Mouse (Mus musculus) embryonic facial prominence, embryonic 11.5 days (tissue): Measurements from ENCODE around the gene Mbtd1. TPM values are rescaled to one million over a fixed set of nuclear protein-coding genes. Genes with fewer than 3 reads are reported as not detected.

Experiments
- ATAC-seq: fragments of 200-750 bp; cut with Nextera tagmentation; replicated peaks from 2 replicates; pipeline ENCODE4 v1.8.0; 2017; ENCODE audit warnings: low read depth; ENCODE audit not compliant: insufficient number of reproducible peaks, low FRiP score, low TSS enrichment
- DNase-seq: peaks from one replicate; pipeline ENCODE4 v3.0.0-alpha.2; 2015; ENCODE audit warnings: low spot score
- H3K27ac ChIP-seq: fragments of 300-500 bp; sonication (generic); replicated peaks from 2 replicates; pipeline ENCODE4 v1.5.1; 2014; ENCODE audit warnings: mild to moderate bottlenecking, low read depth, low read length, control low read depth
- H3K27me3 ChIP-seq: fragments of 300-500 bp; sonication (generic); 2 replicates; pipeline ENCODE4 v1.6.1; 2014; ENCODE audit warnings: mild to moderate bottlenecking, low read length, moderate library complexity, mixed read lengths; ENCODE audit not compliant: control insufficient read depth, insufficient read depth
- H3K36me3 ChIP-seq: fragments of 300-500 bp; sonication (generic); replicated peaks from 2 replicates; pipeline ENCODE4 v1.6.1; 2014; ENCODE audit warnings: low read depth, mild to moderate bottlenecking, low read length, moderate library complexity, mixed read lengths; ENCODE audit not compliant: control insufficient read depth, insufficient read depth
- H3K4me1 ChIP-seq: fragments of 300-500 bp; sonication (generic); 2 replicates; pipeline ENCODE4 v1.6.1; 2014; ENCODE audit warnings: low read length, mixed read lengths; ENCODE audit not compliant: control insufficient read depth, insufficient read depth
- H3K4me2 ChIP-seq: fragments of 300-500 bp; sonication (generic); 2 replicates; pipeline ENCODE4 v1.6.1; 2014; ENCODE audit warnings: low read depth, mild to moderate bottlenecking, control low read depth, low read length, moderate library complexity
- H3K4me3 ChIP-seq: fragments of 300-500 bp; sonication (generic); 2 replicates; pipeline ENCODE4 v1.5.1; 2014; ENCODE audit warnings: low read depth, low read length, control low read depth
- H3K9ac ChIP-seq: fragments of 300-500 bp; sonication (generic); replicated peaks from 2 replicates; pipeline ENCODE4 v1.6.1; 2014; ENCODE audit warnings: mild to moderate bottlenecking, control low read depth, low read length
- H3K9me3 ChIP-seq: fragments of 300-500 bp; sonication (generic); replicated peaks from 2 replicates; pipeline ENCODE4 v1.6.1; 2016; ENCODE audit warnings: mild to moderate bottlenecking, low read length, inconsistent platforms, mixed read lengths; ENCODE audit not compliant: control insufficient read depth
- WGBS: fragments of 180-500 bp; shearing (Covaris S2); extraction: QIAGEN DNeasy Blood & Tissue Kit; methylation state at CpG from one replicate; pipeline ENCODE4 v1.1.7; 2014; 5-methylcytosine and 5-hydroxymethylcytosine counted together
- polyA plus RNA-seq: library from polyadenylated mRNA; unstranded; fragments of >200 nt; fragmentation: Nextera tagmentation; extraction: Ambion mirVana; gene quantifications from 2 replicates; pipeline ENCODE4 v1.2.1, GENCODE M21; 2014

Gene Mbtd1
- polyA plus RNA-seq, 1 experiment from 2014 or later: 31.3 TPM

GRCm38 (mm10) chr11:93965391-93965790 lies 79.7 kb downstream of the Mbtd1 start:
- Histone ChIP-seq H3K27me3 (no peaks in the 10 kb centered on the region), H3K4me2 (no peak overlapping the region), H3K27ac (no peak overlapping the region), H3K9me3 (no peaks in the 10 kb centered on the region), H3K36me3 (peaks cover 9% of the 10 kb centered on the region), H3K4me1 (no peaks in the 10 kb centered on the region; the same call in 1 of the 2 replicates), H3K4me3 (no peak overlapping the region), H3K9ac (no peak overlapping the region)
- no peak for DNase-seq
- 87% methylated on average over 6 of the region's 6 CpGs for WGBS
- no peak for ATAC-seq

GRCm38 (mm10) chr11:93967381-93967780 lies 81.7 kb downstream of the Mbtd1 start:
- Histone ChIP-seq H3K4me3 (peak overlapping the region; percentile 77), H3K9me3 (no peaks in the 10 kb centered on the region), H3K4me2 (peak overlapping the region; percentile 76), H3K27me3 (no peaks in the 10 kb centered on the region), H3K4me1 (no peaks in the 10 kb centered on the region; the same call in 1 of the 2 replicates), H3K36me3 (peaks cover 9% of the 10 kb centered on the region), H3K9ac (peak overlapping the region; percentile 73), H3K27ac (peak overlapping the region; percentile 38; the same call in 1 of the 2 replicates)
- DNase-seq (peak; percentile 11), ATAC-seq (no peak)
- 3% methylated on average over 11 of the region's 11 CpGs for WGBS

GRCm38 (mm10) chr11:93968005-93968847 lies 82.6 kb downstream of the Mbtd1 start, which contains the start of the genes Gm20390 and Nme1:
Gene Gm20390, minus strand, starts transcription at chr11:93968293.
Gene Nme1, minus strand, starts transcription at chr11:93968521.
- Histone ChIP-seq H3K27ac (peak within 1 kb of the TSS; percentile 38; the same call in 1 of the 2 replicates), H3K4me2 (peak within 1 kb of the TSS; percentile 76), H3K9me3 (no peaks in the 10 kb centered on the region), H3K9ac (peak within 1 kb of the TSS; percentile 73), H3K4me1 (no peaks in the 10 kb centered on the region; the same call in 1 of the 2 replicates), H3K4me3 (peak within 1 kb of the TSS; percentile 77), H3K27me3 (no peaks in the 10 kb centered on the region), H3K36me3 (peaks cover 9% of the 10 kb centered on the region)
- ATAC-seq (peak; percentile 96), DNase-seq (peak; percentile 99)
- under 1% methylated on average over 40 of the region's 40 CpGs for WGBS

GRCm38 (mm10) chr11:93968848-93969128 lies 83.1 kb downstream of the Mbtd1 start:
- H3K4me3 ChIP-seq: no peak overlapping the region; the same call in 1 of the 2 replicates
- H3K4me2 ChIP-seq: no peak overlapping the region; the same call in 1 of the 2 replicates
- H3K4me1 ChIP-seq: no peaks in the 10 kb centered on the region; the same call in 1 of the 2 replicates
- no peaks in the 10 kb centered on the region for H3K27me3 ChIP-seq
- WGBS: 47% methylated on average over 6 of the region's 6 CpGs
- no peak overlapping the region for H3K9ac ChIP-seq
- no peak overlapping the region for H3K27ac ChIP-seq
- H3K36me3 ChIP-seq: peaks cover 7% of the 10 kb centered on the region
- ATAC-seq: no peak
- DNase-seq: no peak
- no peaks in the 10 kb centered on the region for H3K9me3 ChIP-seq

GRCm38 (mm10) chr11:93969171-93969570 lies 83.5 kb downstream of the Mbtd1 start:
- DNase-seq: no peak
- Histone ChIP-seq H3K9me3 (no peaks in the 10 kb centered on the region), H3K27ac (no peak overlapping the region), H3K4me1 (no peaks in the 10 kb centered on the region; the same call in 1 of the 2 replicates), H3K4me2 (no peak overlapping the region), H3K27me3 (no peaks in the 10 kb centered on the region), H3K9ac (no peak overlapping the region), H3K36me3 (peaks cover 6% of the 10 kb centered on the region), H3K4me3 (no peak overlapping the region)
- no peak for ATAC-seq
- WGBS: 91% methylated on average over 6 of the region's 6 CpGs

GRCm38 (mm10) chr11:93969799-93970198 lies 84.1 kb downstream of the Mbtd1 start:
- WGBS: 83% methylated on average over 1 of the region's 1 CpGs

GRCm38 (mm10) chr11:93972951-93973350 lies 87.3 kb downstream of the Mbtd1 start:
- Histone ChIP-seq H3K4me2 (no peak overlapping the region), H3K9ac (no peak overlapping the region), H3K4me3 (no peak overlapping the region), H3K36me3 (no peaks in the 10 kb centered on the region), H3K4me1 (no peaks in the 10 kb centered on the region), H3K27me3 (no peaks in the 10 kb centered on the region), H3K27ac (no peak overlapping the region), H3K9me3 (no peaks in the 10 kb centered on the region)
- WGBS: 87% methylated on average over 5 of the region's 5 CpGs
- no peak for DNase-seq
- no peak for ATAC-seq

More at GRCm38 (mm10) chr11:93969799-93970198, 84.1 kb downstream of the Mbtd1 start:
- no peak for DNase-seq
- Histone ChIP-seq H3K4me3 (no peak overlapping the region), H3K36me3 (peaks cover 6% of the 10 kb centered on the region), H3K4me1 (no peaks in the 10 kb centered on the region; the same call in 1 of the 2 replicates), H3K9me3 (no peaks in the 10 kb centered on the region), H3K27me3 (no peaks in the 10 kb centered on the region), H3K9ac (no peak overlapping the region), H3K4me2 (no peak overlapping the region), H3K27ac (no peak overlapping the region)
- ATAC-seq: no peak

GRCm38 (mm10) chr11:93979502-93980049 lies 93.9 kb downstream of the Mbtd1 start:
- DNase-seq: no peak
- H3K9me3 ChIP-seq: no peaks in the 10 kb centered on the region
- 54% methylated on average over 6 of the region's 6 CpGs for WGBS
- H3K9ac ChIP-seq: no peak overlapping the region
- H3K4me2 ChIP-seq: no peak overlapping the region
- H3K4me1 ChIP-seq: no peaks in the 10 kb centered on the region
- ATAC-seq: no peak
- no peak overlapping the region for H3K27ac ChIP-seq
- no peaks in the 10 kb centered on the region for H3K36me3 ChIP-seq
- H3K4me3 ChIP-seq: no peak overlapping the region
- no peaks in the 10 kb centered on the region for H3K27me3 ChIP-seq
